Mouse (Mus musculus): ENCODE measurements at regions not wholly inside any gene's neighbourhood (a gene's known extent, or its start where the extent isn't known, plus 50 kb on each side); places are given as distances from the start of the nearest gene placed in this dataset.

- ATAC-seq (ENCODE audit: low FRiP score), result no peak
- WGBS, result 48% methylated on average over 9 of the region's 9 CpGs
- Histone ChIP-seq H3K9me3 (replicated peaks) (no peaks in the 10 kb centered on the region), H3K36me3 (no peaks in the 10 kb centered on the region), H3K4me3 (replicated peaks) (no peak overlapping the region), H3K9ac (replicated peaks) (no peak overlapping the region), H3K4me1 (peaks cover 13% of the 10 kb centered on the region), H3K4me2 (no peak overlapping the region), H3K27me3 (replicated peaks) (no peaks in the 10 kb centered on the region), H3K27ac (replicated peaks) (no peak overlapping the region)
Measured at GRCm38 (mm10) chr15:36846806-36847205, 160.8 kb downstream of the Zfp706 start.

Measured in neural tube, embryonic 15.5 days (tissue).